Mouse (Mus musculus): ENCODE data around the gene Zmynd8. TPM values are rescaled to one million over a fixed set of nuclear protein-coding genes. Genes with fewer than 3 reads are reported as not detected.

The Zmynd8 gene
- polyA plus RNA-seq, 1 experiment from 2014 or later, result 43.5 TPM

GRCm38 (mm10) chr2:165856611-165857200, 42.1 kb downstream of the Zmynd8 start:
- WGBS, result 79% methylated on average over 7 of the region's 7 CpGs
- no peak for ATAC-seq (ENCODE audit: insufficient number of reproducible peaks, low FRiP score, low TSS enrichment, low read depth)
- peaks cover 2% of the 10 kb centered on the region for H3K36me3 ChIP-seq (ENCODE audit: control insufficient read depth, insufficient read depth, low read length)
- H3K4me3 ChIP-seq (ENCODE audit: low read depth, low read length), result no peak overlapping the region
- H3K4me2 ChIP-seq (ENCODE audit: low read depth, severe bottlenecking), result no peak overlapping the region
- no peaks in the 10 kb centered on the region for H3K9me3 ChIP-seq (ENCODE audit: control insufficient read depth, low read length)
- peak overlapping the region; percentile 93; the same call in 1 of the 2 replicates for H3K27ac ChIP-seq (replicated peaks; ENCODE audit: low read depth, low read length)
- H3K27me3 ChIP-seq (ENCODE audit: control insufficient read depth, insufficient read depth, low read length), result no peaks in the 10 kb centered on the region
- H3K9ac ChIP-seq (ENCODE audit: low read length), result no peak overlapping the region
- peaks cover 36% of the 10 kb centered on the region for H3K4me1 ChIP-seq (ENCODE audit: control insufficient read depth, insufficient read depth, low read length)
- no peak for DNase-seq (ENCODE audit: low spot score)

DNA sequence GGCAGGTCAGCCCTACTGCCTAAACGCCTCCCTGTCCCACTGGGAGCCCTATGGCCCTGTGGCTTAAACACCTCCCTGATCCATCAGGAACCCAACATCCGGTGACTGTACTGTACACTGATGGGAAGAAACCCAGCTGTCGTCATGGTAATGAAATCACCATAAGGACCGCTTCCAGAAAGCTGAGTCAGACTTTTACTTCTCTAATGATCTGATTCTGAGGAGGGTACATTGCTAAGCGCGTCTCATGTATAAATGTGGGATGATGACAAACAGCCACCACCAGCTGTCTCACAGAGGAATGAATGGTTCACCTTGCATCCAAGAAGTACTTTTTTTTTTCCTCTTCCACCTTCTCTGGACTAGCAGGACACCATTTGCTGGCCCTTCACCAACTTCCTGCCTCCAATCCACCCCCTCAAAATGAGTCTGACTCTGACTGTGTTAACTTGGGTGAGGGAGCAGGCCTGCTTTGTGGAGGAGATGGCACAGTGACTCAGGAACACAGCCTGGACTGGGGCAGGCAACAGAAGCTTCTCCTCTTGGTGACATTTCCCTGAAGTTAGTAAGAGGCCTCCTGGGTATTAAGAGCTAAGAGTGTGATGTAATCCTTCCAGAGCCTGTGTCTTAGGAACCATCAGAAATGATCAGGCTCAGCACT, 43.0 kb downstream of the Zmynd8 start:
- no peak overlapping the region for H3K9ac ChIP-seq (ENCODE audit: low read length)
- no peaks in the 10 kb centered on the region for H3K9me3 ChIP-seq (ENCODE audit: control insufficient read depth, low read length)
- H3K27me3 ChIP-seq (ENCODE audit: control insufficient read depth, insufficient read depth, low read length), result no peaks in the 10 kb centered on the region
- H3K27ac ChIP-seq (replicated peaks; ENCODE audit: low read depth, low read length), result no peak overlapping the region
- H3K4me3 ChIP-seq (ENCODE audit: low read depth, low read length), result no peak overlapping the region
- 87% methylated on average over 6 of the region's 6 CpGs for WGBS
- peaks cover 8% of the 10 kb centered on the region for H3K36me3 ChIP-seq (ENCODE audit: control insufficient read depth, insufficient read depth, low read length)
- DNase-seq (ENCODE audit: low spot score) (no peak), ATAC-seq (ENCODE audit: insufficient number of reproducible peaks, low FRiP score, low TSS enrichment, low read depth) (no peak)
- H3K4me1 ChIP-seq (ENCODE audit: control insufficient read depth, insufficient read depth, low read length), result peaks cover 36% of the 10 kb centered on the region
- H3K4me2 ChIP-seq (ENCODE audit: low read depth, severe bottlenecking), result no peak overlapping the region

DNA sequence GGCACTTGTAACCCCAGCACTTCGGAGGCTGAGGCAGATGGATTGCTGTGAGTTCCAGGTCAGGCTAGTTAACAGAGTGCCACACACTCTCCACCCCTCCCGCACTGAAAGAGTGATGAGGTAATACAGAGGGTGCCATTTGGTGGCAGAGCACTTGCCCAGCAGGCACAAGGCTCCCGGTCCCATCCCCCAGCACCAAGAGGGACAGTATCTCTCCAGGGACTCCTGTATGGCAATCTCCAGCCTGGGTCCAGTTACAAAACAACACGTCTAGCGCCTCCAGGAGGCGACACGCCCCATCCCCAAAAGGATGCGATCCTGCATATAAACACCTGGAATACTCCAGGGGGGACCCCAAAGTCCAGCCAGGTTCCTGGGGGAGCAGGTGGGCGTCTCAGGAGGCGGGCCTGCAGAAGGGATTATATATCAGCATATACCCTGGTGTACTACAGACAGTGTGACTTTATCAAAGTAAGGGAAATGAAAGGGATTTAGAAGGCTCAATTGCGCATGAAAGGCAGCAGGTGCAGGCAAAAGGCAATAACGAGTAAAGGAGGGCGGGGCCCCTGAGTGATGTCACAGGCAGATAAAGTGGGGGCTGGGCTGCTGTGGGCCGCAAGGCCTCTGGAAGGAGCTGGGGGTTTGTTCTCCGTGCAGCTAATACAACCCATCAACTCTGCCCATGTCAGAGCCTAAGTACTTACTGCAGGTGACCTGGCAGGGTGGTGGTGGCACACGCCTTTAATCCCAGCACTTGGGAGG, 44.4 kb downstream of the Zmynd8 start:
- DNase-seq (ENCODE audit: low spot score) (peak; percentile 34), ATAC-seq (ENCODE audit: insufficient number of reproducible peaks, low FRiP score, low TSS enrichment, low read depth) (no peak)
- H3K4me3 ChIP-seq (ENCODE audit: low read depth, low read length), result no peak overlapping the region
- H3K27me3 ChIP-seq (ENCODE audit: control insufficient read depth, insufficient read depth, low read length), result no peaks in the 10 kb centered on the region
- peaks cover 8% of the 10 kb centered on the region for H3K36me3 ChIP-seq (ENCODE audit: control insufficient read depth, insufficient read depth, low read length)
- H3K4me1 ChIP-seq (ENCODE audit: control insufficient read depth, insufficient read depth, low read length), result peaks cover 32% of the 10 kb centered on the region
- 44% methylated on average over 16 of the region's 16 CpGs for WGBS
- H3K9me3 ChIP-seq (ENCODE audit: control insufficient read depth, low read length), result no peaks in the 10 kb centered on the region
- no peak overlapping the region for H3K4me2 ChIP-seq (ENCODE audit: low read depth, severe bottlenecking)
- H3K27ac ChIP-seq (replicated peaks; ENCODE audit: low read depth, low read length), result no peak overlapping the region
- H3K9ac ChIP-seq (ENCODE audit: low read length), result no peak overlapping the region

DNA sequence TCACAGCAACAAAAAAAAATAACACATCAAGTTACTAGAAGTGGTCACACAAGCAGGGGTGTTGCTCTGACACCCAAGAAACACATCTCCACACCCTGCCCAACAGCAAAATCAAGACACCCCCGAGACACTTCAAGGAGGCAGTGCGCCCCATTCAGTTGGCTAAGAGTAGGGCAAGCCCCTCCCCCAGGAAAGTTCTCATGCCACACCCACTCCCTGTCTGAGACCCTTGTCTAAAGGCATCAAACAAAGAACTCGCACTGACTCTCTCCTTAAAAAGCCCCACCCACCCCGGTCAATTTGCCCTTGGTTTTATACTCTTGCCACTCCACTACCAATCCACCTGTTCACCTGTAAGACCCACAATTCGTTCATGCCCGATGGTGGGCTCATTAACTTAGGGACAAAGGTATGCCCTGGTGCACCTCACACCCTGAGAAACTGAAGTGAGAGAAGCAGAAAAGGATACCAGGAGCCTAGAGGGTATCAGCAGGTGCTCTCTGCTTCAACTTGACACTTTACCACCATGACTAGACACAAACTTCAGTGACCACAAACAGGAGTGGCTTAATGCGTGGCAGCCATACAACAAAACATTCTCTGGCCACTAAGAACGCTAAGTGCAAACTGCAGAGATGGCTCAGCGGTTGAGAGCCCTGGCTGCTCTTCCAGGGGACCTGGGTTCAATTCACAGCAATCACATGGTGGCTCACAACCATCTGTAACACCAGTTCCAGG, 45.8 kb downstream of the Zmynd8 start:
- Histone ChIP-seq H3K4me2 (ENCODE audit: low read depth, severe bottlenecking) (no peak overlapping the region), H3K27ac (replicated peaks; ENCODE audit: low read depth, low read length) (no peak overlapping the region), H3K27me3 (ENCODE audit: control insufficient read depth, insufficient read depth, low read length) (no peaks in the 10 kb centered on the region), H3K4me3 (ENCODE audit: low read depth, low read length) (no peak overlapping the region), H3K9me3 (ENCODE audit: control insufficient read depth, low read length) (no peaks in the 10 kb centered on the region), H3K9ac (ENCODE audit: low read length) (no peak overlapping the region), H3K36me3 (ENCODE audit: control insufficient read depth, insufficient read depth, low read length) (peaks cover 8% of the 10 kb centered on the region), H3K4me1 (ENCODE audit: control insufficient read depth, insufficient read depth, low read length) (peaks cover 20% of the 10 kb centered on the region)
- WGBS, result 89% methylated on average over 9 of the region's 9 CpGs
- no peak for ATAC-seq (ENCODE audit: insufficient number of reproducible peaks, low FRiP score, low TSS enrichment, low read depth)
- DNase-seq (ENCODE audit: low spot score), result no peak

GRCm38 (mm10) chr2:165852453-165852852, 46.4 kb downstream of the Zmynd8 start:
- DNase-seq (ENCODE audit: low spot score) (no peak), ATAC-seq (ENCODE audit: insufficient number of reproducible peaks, low FRiP score, low TSS enrichment, low read depth) (no peak)
- peaks cover 8% of the 10 kb centered on the region for H3K36me3 ChIP-seq (ENCODE audit: control insufficient read depth, insufficient read depth, low read length)
- WGBS, result 91% methylated on average over 11 of the region's 11 CpGs
- H3K9me3 ChIP-seq (ENCODE audit: control insufficient read depth, low read length), result no peaks in the 10 kb centered on the region
- H3K27me3 ChIP-seq (ENCODE audit: control insufficient read depth, insufficient read depth, low read length), result no peaks in the 10 kb centered on the region
- peaks cover 14% of the 10 kb centered on the region for H3K4me1 ChIP-seq (ENCODE audit: control insufficient read depth, insufficient read depth, low read length)
- H3K9ac ChIP-seq (ENCODE audit: low read length), result no peak overlapping the region
- H3K4me2 ChIP-seq (ENCODE audit: low read depth, severe bottlenecking), result no peak overlapping the region
- H3K27ac ChIP-seq (replicated peaks; ENCODE audit: low read depth, low read length), result no peak overlapping the region
- H3K4me3 ChIP-seq (ENCODE audit: low read depth, low read length), result no peak overlapping the region

DNA sequence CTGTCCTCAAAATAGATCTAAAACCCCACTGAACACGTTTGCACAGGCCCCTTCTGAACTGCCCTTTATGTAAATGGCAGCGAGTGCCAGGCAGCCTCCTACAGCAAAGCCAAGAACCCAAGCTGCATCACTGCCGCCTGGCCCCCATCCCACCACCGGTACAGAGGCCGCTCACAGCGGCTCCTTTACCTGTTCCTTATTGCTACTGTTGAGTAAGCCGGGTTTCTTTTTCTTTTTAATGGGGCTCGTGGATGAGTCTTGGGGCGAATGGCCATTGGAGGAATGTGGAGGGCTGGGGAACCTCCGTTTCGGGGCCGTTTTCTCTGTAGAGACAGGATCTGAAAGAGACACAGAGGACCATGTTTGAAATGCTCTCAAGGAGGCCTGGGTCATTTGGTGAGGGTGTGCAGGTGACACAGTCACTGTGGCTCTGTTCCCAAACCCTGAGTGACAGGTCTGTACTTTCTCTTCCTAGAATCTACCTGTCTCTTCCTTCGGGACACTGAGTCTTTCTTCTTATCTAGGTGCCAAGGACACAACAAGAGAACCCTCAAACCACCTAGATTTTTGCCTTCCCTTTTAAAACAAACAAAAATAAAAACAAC, 46.9 kb downstream of the Zmynd8 start:
- no peak for ATAC-seq (ENCODE audit: insufficient number of reproducible peaks, low FRiP score, low TSS enrichment, low read depth)
- no peak overlapping the region for H3K4me3 ChIP-seq (ENCODE audit: low read depth, low read length)
- no peaks in the 10 kb centered on the region for H3K9me3 ChIP-seq (ENCODE audit: control insufficient read depth, low read length)
- DNase-seq (ENCODE audit: low spot score), result no peak
- H3K4me2 ChIP-seq (ENCODE audit: low read depth, severe bottlenecking), result no peak overlapping the region
- H3K27ac ChIP-seq (replicated peaks; ENCODE audit: low read depth, low read length), result no peak overlapping the region
- H3K27me3 ChIP-seq (ENCODE audit: control insufficient read depth, insufficient read depth, low read length), result no peaks in the 10 kb centered on the region
- peaks cover 8% of the 10 kb centered on the region for H3K4me1 ChIP-seq (ENCODE audit: control insufficient read depth, insufficient read depth, low read length)
- WGBS, result 92% methylated on average over 13 of the region's 13 CpGs
- H3K9ac ChIP-seq (ENCODE audit: low read length), result no peak overlapping the region
- peaks cover 8% of the 10 kb centered on the region for H3K36me3 ChIP-seq (ENCODE audit: control insufficient read depth, insufficient read depth, low read length)

DNA sequence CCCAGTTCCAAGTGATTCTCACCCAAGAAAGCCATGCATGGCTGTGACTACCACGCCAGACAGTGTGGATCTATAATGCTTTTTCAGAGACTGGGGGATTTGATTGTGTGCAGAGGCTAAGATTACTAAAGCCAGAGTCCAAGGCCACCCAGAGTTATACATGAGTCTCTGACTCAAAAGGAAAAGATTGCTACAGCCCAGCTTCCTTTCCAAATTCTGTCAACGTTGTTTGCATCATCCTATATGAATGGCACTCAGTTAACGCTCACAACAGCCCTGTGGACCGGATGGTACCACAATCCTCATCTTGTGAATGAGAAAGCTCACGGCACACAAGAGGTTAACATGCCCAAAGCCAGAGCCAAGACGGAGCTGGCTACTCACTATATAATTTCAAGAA, 48.0 kb downstream of the Zmynd8 start:
- no peak overlapping the region for H3K4me3 ChIP-seq (ENCODE audit: low read depth, low read length)
- no peaks in the 10 kb centered on the region for H3K9me3 ChIP-seq (ENCODE audit: control insufficient read depth, low read length)
- H3K9ac ChIP-seq (ENCODE audit: low read length), result no peak overlapping the region
- H3K4me2 ChIP-seq (ENCODE audit: low read depth, severe bottlenecking), result no peak overlapping the region
- 91% methylated on average over 6 of the region's 6 CpGs for WGBS
- H3K27me3 ChIP-seq (ENCODE audit: control insufficient read depth, insufficient read depth, low read length), result no peaks in the 10 kb centered on the region
- ATAC-seq (ENCODE audit: insufficient number of reproducible peaks, low FRiP score, low TSS enrichment, low read depth) (no peak), DNase-seq (ENCODE audit: low spot score) (no peak)
- H3K27ac ChIP-seq (replicated peaks; ENCODE audit: low read depth, low read length), result no peak overlapping the region
- 0 out of 2 replicates have a peak, but pooled peaks cover 4% of the 10 kb centered on the region for H3K4me1 ChIP-seq (ENCODE audit: control insufficient read depth, insufficient read depth, low read length)
- peaks cover 12% of the 10 kb centered on the region for H3K36me3 ChIP-seq (ENCODE audit: control insufficient read depth, insufficient read depth, low read length)

DNA sequence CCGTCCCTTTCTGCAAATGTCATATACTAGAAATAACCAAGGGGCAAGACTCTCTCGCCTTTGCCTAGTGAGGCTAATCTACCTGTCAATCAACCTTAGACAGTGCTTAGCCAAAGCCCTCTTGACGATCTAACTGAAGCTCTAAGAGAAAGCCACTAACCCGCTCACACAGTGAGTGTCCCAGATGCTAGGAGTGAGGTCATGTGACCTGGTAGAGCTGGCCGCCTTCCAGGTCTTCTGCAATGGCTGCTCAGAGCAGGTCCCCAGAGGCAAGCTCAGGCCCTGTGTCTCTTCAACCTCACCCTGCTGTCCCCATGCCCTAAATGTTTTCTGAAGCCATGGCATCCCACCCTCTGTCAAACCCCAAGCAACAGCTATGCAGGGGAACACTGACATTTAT, 49.7 kb downstream of the Zmynd8 start:
- H3K9me3 ChIP-seq (ENCODE audit: control insufficient read depth, low read length), result no peaks in the 10 kb centered on the region
- WGBS, result 71% methylated on average over 5 of the region's 5 CpGs
- H3K4me2 ChIP-seq (ENCODE audit: low read depth, severe bottlenecking), result no peak overlapping the region
- H3K27ac ChIP-seq (replicated peaks; ENCODE audit: low read depth, low read length), result no peak overlapping the region
- H3K9ac ChIP-seq (ENCODE audit: low read length), result no peak overlapping the region
- no peak overlapping the region for H3K4me3 ChIP-seq (ENCODE audit: low read depth, low read length)
- DNase-seq (ENCODE audit: low spot score), result no peak
- ATAC-seq (ENCODE audit: insufficient number of reproducible peaks, low FRiP score, low TSS enrichment, low read depth), result no peak
- no peaks in the 10 kb centered on the region for H3K27me3 ChIP-seq (ENCODE audit: control insufficient read depth, insufficient read depth, low read length)
- no peaks in the 10 kb centered on the region for H3K4me1 ChIP-seq (ENCODE audit: control insufficient read depth, insufficient read depth, low read length)
- H3K36me3 ChIP-seq (ENCODE audit: control insufficient read depth, insufficient read depth, low read length), result peaks cover 24% of the 10 kb centered on the region
